Mouse (Mus musculus): ENCODE measurements around the gene Elp5.

DNA sequence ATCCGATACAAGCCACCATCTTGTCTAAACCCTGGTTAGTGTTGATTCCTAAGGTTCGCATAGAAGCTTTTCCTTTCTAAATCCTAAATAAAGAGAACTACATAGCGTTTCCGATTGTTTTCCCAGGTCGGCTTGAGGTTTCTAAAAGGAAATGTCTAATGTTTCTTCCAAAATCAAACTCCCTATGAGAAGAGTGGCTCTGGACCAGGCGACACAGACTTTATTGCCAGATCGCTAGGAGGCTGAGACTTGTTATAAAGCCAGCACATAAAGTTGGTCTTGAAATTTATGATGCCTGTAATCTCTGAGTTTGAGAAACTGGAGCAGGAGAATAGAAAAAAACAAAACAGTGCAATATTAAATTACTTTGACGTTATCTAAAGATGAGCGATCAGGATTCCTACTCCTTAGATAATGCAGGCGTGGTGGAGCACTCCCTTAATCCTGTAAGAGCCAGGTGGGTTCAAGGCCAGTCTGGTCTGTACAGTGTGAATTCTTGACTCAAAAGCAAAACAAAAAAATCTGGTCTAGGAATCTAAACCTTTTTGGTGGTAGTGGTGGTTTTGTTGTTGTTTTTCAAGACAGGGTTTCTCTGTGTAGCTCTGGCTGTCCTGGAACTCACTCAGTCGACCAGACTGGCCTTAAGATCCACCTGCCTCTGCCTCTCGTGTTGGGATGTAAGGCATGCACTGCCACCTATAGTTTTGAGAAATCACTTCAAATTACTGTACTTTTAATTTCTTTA, 60.1 kb downstream of the Elp5 start:
- TF ChIP-seq CTCF (IDR thresholded peaks at IDR 0.05; ENCODE audit: control insufficient read depth, insufficient read depth, low read length) (no peak), POLR2A (IDR thresholded peaks at IDR 0.05; ENCODE audit: borderline replicate concordance, control insufficient read depth, low read depth, low read length) (no peak)
